ENCODE assay signal across 8 mouse cellular contexts in the genomic region with DNA sequence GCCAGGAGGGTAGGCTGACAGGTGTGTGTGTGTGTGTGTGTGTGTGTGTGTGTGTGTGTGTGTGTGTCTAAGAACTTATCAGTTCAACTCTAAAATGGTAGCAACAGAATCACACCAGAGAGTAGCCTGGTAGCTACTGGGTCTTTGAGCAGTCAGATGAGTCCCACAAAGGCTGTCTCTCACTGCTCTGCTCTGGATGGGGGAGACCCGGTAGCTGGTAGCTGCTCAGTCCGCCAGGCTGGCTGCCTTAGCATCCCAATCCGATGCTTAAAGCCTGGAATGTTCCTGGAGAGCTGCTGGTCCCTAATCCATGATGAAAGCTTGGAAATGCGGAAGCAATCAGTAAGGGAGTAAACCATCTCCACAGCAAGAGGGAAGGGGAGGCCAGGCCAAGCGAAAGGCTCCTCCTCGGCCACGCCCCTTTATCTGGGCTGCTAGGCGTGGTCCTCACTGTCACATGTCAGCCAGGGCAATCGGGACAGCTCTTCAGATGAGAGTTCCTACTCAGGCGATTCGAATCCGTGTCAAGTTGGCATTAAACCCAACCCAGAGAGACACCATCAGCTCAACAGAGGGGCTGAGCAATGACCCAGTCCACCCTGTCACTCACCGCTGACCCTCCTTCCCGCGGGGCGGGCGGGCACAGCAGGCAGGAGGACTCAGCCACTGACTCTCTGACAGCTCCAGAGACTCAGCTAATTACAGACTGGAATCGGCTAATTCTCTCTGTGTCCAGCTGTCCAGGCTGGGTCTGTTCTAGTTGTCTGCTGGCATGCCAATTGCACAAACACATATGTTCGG. TPM values are rescaled to one million over a fixed set of nuclear protein-coding genes. Genes with fewer than 3 reads are reported as not detected.
A peak's percentile ranks its signal among the peaks of the same experiment; 100 is the strongest.
DNase-seq lines count a peak whose midpoint lies in the region; ATAC-seq and TF ChIP-seq lines count a peak whose summit lies in the region.

No protein-coding gene starts in this region.

- H3K9ac ChIP-seq in embryonic facial prominence, embryonic 12.5 days: 0 out of 2 replicates have a peak overlapping the region, but pooled peaks have one; percentile 24
- no peak overlapping the region for H3K9ac ChIP-seq in kidney, embryonic 14.5 days (ENCODE audit: low read depth, low read length)

- no peak overlapping the region for H3K27ac ChIP-seq in left cerebral cortex, adult 2 months
- no peak overlapping the region for H3K27ac ChIP-seq in embryonic facial prominence, embryonic 12.5 days
- peak overlapping the region; percentile 67; the same call in 1 of the 2 replicates for H3K27ac ChIP-seq in heart, embryonic 10.5 days
- H3K27ac ChIP-seq in kidney, embryonic 14.5 days (ENCODE audit: low read depth, low read length): no peak overlapping the region

- ATAC-seq in embryonic facial prominence, embryonic 12.5 days (ENCODE audit: insufficient number of reproducible peaks, insufficient read depth, low FRiP score, low TSS enrichment): peak; percentile 62; the same call in 1 of the 2 replicates
- peak; percentile 86 for ATAC-seq in kidney, embryonic 14.5 days (ENCODE audit: low FRiP score, low TSS enrichment)

- peaks cover 12% of the 10 kb centered on the region for H3K4me1 ChIP-seq in embryonic facial prominence, embryonic 12.5 days
- H3K4me1 ChIP-seq in heart, embryonic 10.5 days: peaks cover 27% of the 10 kb centered on the region
- 0 out of 2 replicates have a peak, but pooled peaks cover 4% of the 10 kb centered on the region for H3K4me1 ChIP-seq in kidney, embryonic 14.5 days (ENCODE audit: control insufficient read depth, insufficient read depth, low read length)

- DNase-seq in left cerebral cortex, adult 2 months (ENCODE audit: extremely low spot score in 1 of 2, low spot score in 2 of 2): no peak
- no peak for DNase-seq in left cerebral cortex, postnatal 36 days (ENCODE audit: low spot score in 2 of 2)
- peak; percentile 86 for DNase-seq in heart, embryonic 10.5 days (ENCODE audit: low spot score)
- DNase-seq in lung, postnatal 10 days: peak; percentile 87
- peak; percentile 23 for DNase-seq in retina, postnatal 7 days (ENCODE audit: low read depth, low spot score)
- DNase-seq in adipocyte (ENCODE audit: low spot score): no peak

- peak overlapping the region; percentile 37 for H3K4me2 ChIP-seq in embryonic facial prominence, embryonic 12.5 days (replicated peaks)
- H3K4me2 ChIP-seq in kidney, embryonic 14.5 days (replicated peaks; ENCODE audit: low read depth, low read length): peak overlapping the region; percentile 41

- H3K27me3 ChIP-seq in embryonic facial prominence, embryonic 12.5 days: peaks cover 3% of the 10 kb centered on the region; the same call in 1 of the 2 replicates
- peaks cover 46% of the 10 kb centered on the region for H3K27me3 ChIP-seq in heart, embryonic 10.5 days (ENCODE audit: insufficient read depth, poor library complexity, severe bottlenecking)
- no peaks in the 10 kb centered on the region; the same call in 1 of the 2 replicates for H3K27me3 ChIP-seq in kidney, embryonic 14.5 days (ENCODE audit: control insufficient read depth, insufficient read depth, low read length)

- H3K4me3 ChIP-seq in left cerebral cortex, adult 2 months: peak overlapping the region; percentile 14; the same call in 1 of the 2 replicates
- peak overlapping the region; percentile 22; the same call in 1 of the 2 replicates for H3K4me3 ChIP-seq in embryonic facial prominence, embryonic 12.5 days
- peak overlapping the region; percentile 54 for H3K4me3 ChIP-seq in heart, embryonic 10.5 days
- H3K4me3 ChIP-seq in kidney, embryonic 14.5 days (ENCODE audit: low read length): peak overlapping the region; percentile 22

- intact Hi-C loops in left cerebral cortex, adult 2 months (cut with DNase I): no loop called here
- intact Hi-C loops in left cerebral cortex, postnatal 36 days (cut with DNase I): no loop called here

- TF ChIP-seq CTCF in left cerebral cortex, adult 2 months (IDR thresholded peaks at IDR 0.05): no peak

- H3K36me3 ChIP-seq in embryonic facial prominence, embryonic 12.5 days: no peaks in the 10 kb centered on the region
- no peaks in the 10 kb centered on the region for H3K36me3 ChIP-seq in heart, embryonic 10.5 days
- no peaks in the 10 kb centered on the region for H3K36me3 ChIP-seq in kidney, embryonic 14.5 days (ENCODE audit: control insufficient read depth, insufficient read depth, low read length)

- 6% methylated on average over 19 of the region's 19 CpGs for WGBS in embryonic facial prominence, embryonic 12.5 days
- WGBS in heart, embryonic 10.5 days: 8% methylated on average over 19 of the region's 19 CpGs
- 4% methylated on average over 19 of the region's 19 CpGs for WGBS in kidney, embryonic 14.5 days

- H3K9me3 ChIP-seq in embryonic facial prominence, embryonic 12.5 days: no peaks in the 10 kb centered on the region
- no peaks in the 10 kb centered on the region for H3K9me3 ChIP-seq in heart, embryonic 10.5 days
- no peaks in the 10 kb centered on the region for H3K9me3 ChIP-seq in kidney, embryonic 14.5 days (ENCODE audit: control insufficient read depth, low read length)

RNA-seq across cellular contexts. Expression of gene Hs3st3b1, which starts 29.9 kb away (rescaled TPM):
- total RNA-seq in left cerebral cortex, adult 2 months (2021): 1 to 10 TPM; 1.1 to 1.2 TPM
- total RNA-seq in left cerebral cortex, postnatal 36 days (2021): 1 to 10 TPM in 1 of 2 experiments, under 1 TPM in 1; 0.79 to 1.4 TPM
- polyA plus RNA-seq in embryonic facial prominence, embryonic 12.5 days (2016; fragmentation: Nextera tagmentation; extraction: Ambion mirVana): 21.5 and 22.9 TPM in 2 replicates
- polyA plus RNA-seq in heart, embryonic 10.5 days (2016; fragmentation: Nextera tagmentation; extraction: Ambion mirVana): 5.9 and 23.9 TPM in 2 replicates
- 17.9 and 34.0 TPM in 2 replicates for polyA plus RNA-seq in kidney, embryonic 14.5 days (2014; fragmentation: Nextera tagmentation; extraction: Ambion mirVana)

Comparison
In these comparisons a context has a peak if more than half of its experiments do, and no peak if none do; other contexts are left out.
1. DNase-seq: peak in heart, embryonic 10.5 days (single experiment), lung, postnatal 10 days (single experiment) and retina, postnatal 7 days (single experiment); none in left cerebral cortex, adult 2 months (0 of 2), left cerebral cortex, postnatal 36 days (0 of 2) and adipocyte (single experiment).
2. Peak in every context shown above with its lines, with median percentiles within 50 percentile points of each other: H3K4me3 ChIP-seq.